Mouse (Mus musculus): ENCODE measurements around the gene Pdia6.

Pdia6 gene

GRCm38 (mm10) chr12:17261005-17261404, 5.3 kb upstream of the Pdia6 start:
- ATAC-seq (ENCODE audit: insufficient number of reproducible peaks, low FRiP score, low TSS enrichment), result no peak

- no peak for ATAC-seq (ENCODE audit: insufficient number of reproducible peaks, low FRiP score, low TSS enrichment)
These were observed 2.5 kb upstream of the Pdia6 start for GRCm38 (mm10) chr12:17263881-17264280.

GRCm38 (mm10) chr12:17264826-17265225, 1.5 kb upstream of the Pdia6 start:
- no peak for ATAC-seq (ENCODE audit: insufficient number of reproducible peaks, low FRiP score, low TSS enrichment)

GRCm38 (mm10) chr12:17266673-17266990, 287 bp downstream of the Pdia6 start:
- peak; percentile 61; the same call in 1 of the 2 replicates for ATAC-seq (ENCODE audit: insufficient number of reproducible peaks, low FRiP score, low TSS enrichment)

GRCm38 (mm10) chr12:17267316-17267715, 971 bp downstream of the Pdia6 start:
- ATAC-seq (ENCODE audit: insufficient number of reproducible peaks, low FRiP score, low TSS enrichment), result no peak

GRCm38 (mm10) chr12:17271272-17271671, 4.9 kb downstream of the Pdia6 start:
- ATAC-seq (ENCODE audit: insufficient number of reproducible peaks, low FRiP score, low TSS enrichment), result no peak

- no peak for ATAC-seq (ENCODE audit: insufficient number of reproducible peaks, low FRiP score, low TSS enrichment)
These were observed 7.5 kb downstream of the Pdia6 start for GRCm38 (mm10) chr12:17273841-17274240.

GRCm38 (mm10) chr12:17288496-17288895, 22.2 kb downstream of the Pdia6 start:
- ATAC-seq (ENCODE audit: insufficient number of reproducible peaks, low FRiP score, low TSS enrichment), result no peak

GRCm38 (mm10) chr12:17289060-17289459, 22.7 kb downstream of the Pdia6 start:
- ATAC-seq (ENCODE audit: insufficient number of reproducible peaks, low FRiP score, low TSS enrichment), result no peak

- ATAC-seq (ENCODE audit: insufficient number of reproducible peaks, low FRiP score, low TSS enrichment), result no peak
These were observed 23.6 kb downstream of the Pdia6 start for GRCm38 (mm10) chr12:17289913-17290312.

- no peak for ATAC-seq (ENCODE audit: insufficient number of reproducible peaks, low FRiP score, low TSS enrichment)
These were observed 24.2 kb downstream of the Pdia6 start for GRCm38 (mm10) chr12:17290569-17290968.

- ATAC-seq (ENCODE audit: insufficient number of reproducible peaks, low FRiP score, low TSS enrichment), result no peak
These were observed 30.6 kb downstream of the Pdia6 start for GRCm38 (mm10) chr12:17296899-17297298.

GRCm38 (mm10) chr12:17299902-17300301, 33.6 kb downstream of the Pdia6 start:
- ATAC-seq (ENCODE audit: insufficient number of reproducible peaks, low FRiP score, low TSS enrichment), result no peak

- ATAC-seq (ENCODE audit: insufficient number of reproducible peaks, low FRiP score, low TSS enrichment), result no peak
These were observed 39.1 kb downstream of the Pdia6 start for GRCm38 (mm10) chr12:17305445-17305844.

- ATAC-seq (ENCODE audit: insufficient number of reproducible peaks, low FRiP score, low TSS enrichment), result no peak
These were observed 41.9 kb downstream of the Pdia6 start for GRCm38 (mm10) chr12:17308246-17308645.

- ATAC-seq (ENCODE audit: insufficient number of reproducible peaks, low FRiP score, low TSS enrichment), result no peak
These were observed 44.8 kb downstream of the Pdia6 start for GRCm38 (mm10) chr12:17310852-17311839.

GRCm38 (mm10) chr12:17316096-17316495, 49.8 kb downstream of the Pdia6 start:
- ATAC-seq (ENCODE audit: insufficient number of reproducible peaks, low FRiP score, low TSS enrichment), result no peak

- ATAC-seq (ENCODE audit: insufficient number of reproducible peaks, low FRiP score, low TSS enrichment), result no peak
These were observed 51.6 kb downstream of the Pdia6 start for GRCm38 (mm10) chr12:17317970-17318369.

GRCm38 (mm10) chr12:17318453-17318852, 52.1 kb downstream of the Pdia6 start:
- ATAC-seq (ENCODE audit: insufficient number of reproducible peaks, low FRiP score, low TSS enrichment), result no peak

- no peak for ATAC-seq (ENCODE audit: insufficient number of reproducible peaks, low FRiP score, low TSS enrichment)
These were observed 58.5 kb downstream of the Pdia6 start for GRCm38 (mm10) chr12:17324549-17325470.

- ATAC-seq (ENCODE audit: insufficient number of reproducible peaks, low FRiP score, low TSS enrichment), result no peak
These were observed 62.9 kb downstream of the Pdia6 start, which contains the start of gene Atp6v1c2 for GRCm38 (mm10) chr12:17329259-17329658. Atp6v1c2 (minus strand) TSS chr12:17329359.
